Mouse (Mus musculus) intestine, embryonic 16.5 days (tissue): ENCODE measurements around the gene Rnf4. TPM values are rescaled to one million over a fixed set of nuclear protein-coding genes. Genes with fewer than 3 reads are reported as not detected.

Experiments used
- ATAC-seq: fragments of 200-750 bp; cut with Nextera tagmentation; 2 replicates; pipeline ENCODE4 v1.8.0; 2017; ENCODE audit warnings: moderate TSS enrichment, moderate library complexity
- H3K27ac ChIP-seq: fragments of 300-500 bp; sonication (generic); 2 replicates; pipeline ENCODE4 v1.5.1; 2014; ENCODE audit warnings: mild to moderate bottlenecking, low read length
- H3K27me3 ChIP-seq: fragments of 300-500 bp; sonication (generic); replicated peaks from 2 replicates; pipeline ENCODE4 v1.6.1; 2014; ENCODE audit warnings: low read length, control low read depth, mixed read lengths; ENCODE audit not compliant: control insufficient read depth, insufficient read depth
- H3K36me3 ChIP-seq: fragments of 300-500 bp; sonication (generic); 2 replicates; pipeline ENCODE4 v1.6.1; 2014; ENCODE audit warnings: low read length, control low read depth; ENCODE audit not compliant: control insufficient read depth, insufficient read depth
- H3K4me1 ChIP-seq: fragments of 300-500 bp; sonication (generic); 2 replicates; pipeline ENCODE4 v1.6.1; 2014; ENCODE audit warnings: low read length, control low read depth, mixed read lengths; ENCODE audit not compliant: control insufficient read depth, insufficient read depth
- H3K4me2 ChIP-seq: fragments of 300-500 bp; sonication (generic); 2 replicates; pipeline ENCODE4 v1.6.1; 2014; ENCODE audit warnings: low read depth, low read length, control low read depth
- H3K4me3 ChIP-seq: fragments of 300-500 bp; sonication (generic); 2 replicates; pipeline ENCODE4 v1.5.1; 2014; ENCODE audit warnings: mild to moderate bottlenecking, low read length
- H3K9ac ChIP-seq: fragments of 300-500 bp; sonication (generic); 2 replicates; pipeline ENCODE4 v1.6.1; 2014; ENCODE audit warnings: low read depth, low read length
- H3K9me3 ChIP-seq: fragments of 300-500 bp; sonication (generic); 2 replicates; pipeline ENCODE4 v1.6.1; 2016; ENCODE audit warnings: low read length, control low read depth; ENCODE audit not compliant: control insufficient read depth
- WGBS: fragments of 180-500 bp; shearing (Covaris S2); extraction: QIAGEN DNeasy Blood & Tissue Kit; methylation state at CpG from one replicate; pipeline ENCODE4 v1.1.7; 2014; 5-methylcytosine and 5-hydroxymethylcytosine counted together
- polyA plus RNA-seq: library from polyadenylated mRNA; unstranded; fragments of >200 nt; fragmentation: Nextera tagmentation; extraction: Ambion mirVana; gene quantifications from 2 replicates; pipeline ENCODE4 v1.2.1, GENCODE M21; 2015

Gene Rnf4
- polyA plus RNA-seq, 1 experiment from 2014 or later = 143 TPM

DNA sequence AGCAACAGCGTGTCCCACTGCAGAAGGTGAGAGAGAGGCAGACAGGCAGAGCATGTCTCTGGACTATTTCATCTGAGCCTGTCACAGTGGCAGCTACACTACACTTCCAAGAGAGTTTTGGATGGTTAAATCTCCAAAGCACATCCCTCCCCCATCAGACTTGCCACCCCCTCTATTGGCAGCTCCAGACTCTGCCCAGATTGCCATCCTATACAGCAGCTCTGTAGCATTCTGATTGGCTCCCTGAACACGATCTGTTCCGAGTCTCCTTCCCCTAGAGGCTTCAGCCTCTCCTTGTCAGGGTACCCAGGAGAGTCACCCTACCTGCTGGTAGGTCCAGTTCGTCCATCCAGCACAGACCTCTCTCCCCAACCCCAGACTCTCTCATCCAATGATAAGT is 38.0 kb upstream of the Rnf4 start:
- H3K27ac ChIP-seq = no peak overlapping the region
- no peak overlapping the region for H3K4me2 ChIP-seq
- H3K27me3 ChIP-seq = no peaks in the 10 kb centered on the region
- WGBS = 51% methylated on average over 4 of the region's 4 CpGs
- H3K4me1 ChIP-seq = peaks cover 5% of the 10 kb centered on the region; the same call in 1 of the 2 replicates
- no peak overlapping the region for H3K9ac ChIP-seq
- H3K9me3 ChIP-seq = no peaks in the 10 kb centered on the region
- H3K4me3 ChIP-seq = no peak overlapping the region
- ATAC-seq = no peak
- no peaks in the 10 kb centered on the region for H3K36me3 ChIP-seq

GRCm38 (mm10) chr5:34298937-34299535 is 37.1 kb upstream of the Rnf4 start:
- Histone ChIP-seq H3K36me3 (no peaks in the 10 kb centered on the region), H3K9me3 (no peaks in the 10 kb centered on the region), H3K9ac (no peak overlapping the region), H3K4me2 (no peak overlapping the region), H3K4me1 (peaks cover 5% of the 10 kb centered on the region; the same call in 1 of the 2 replicates), H3K4me3 (no peak overlapping the region), H3K27me3 (no peaks in the 10 kb centered on the region), H3K27ac (no peak overlapping the region)
- no peak for ATAC-seq
- 81% methylated on average over 10 of the region's 10 CpGs for WGBS

GRCm38 (mm10) chr5:34302377-34302776 is 33.7 kb upstream of the Rnf4 start:
- no peaks in the 10 kb centered on the region for H3K9me3 ChIP-seq
- no peaks in the 10 kb centered on the region for H3K4me1 ChIP-seq
- no peak overlapping the region for H3K27ac ChIP-seq
- H3K9ac ChIP-seq = no peak overlapping the region
- ATAC-seq = no peak
- 65% methylated on average over 7 of the region's 7 CpGs for WGBS
- H3K27me3 ChIP-seq = no peaks in the 10 kb centered on the region
- H3K36me3 ChIP-seq = no peaks in the 10 kb centered on the region
- no peak overlapping the region for H3K4me3 ChIP-seq
- H3K4me2 ChIP-seq = no peak overlapping the region

- Histone ChIP-seq H3K27me3 (no peaks in the 10 kb centered on the region), H3K36me3 (no peaks in the 10 kb centered on the region), H3K4me2 (no peak overlapping the region), H3K9ac (no peak overlapping the region), H3K9me3 (no peaks in the 10 kb centered on the region), H3K4me3 (no peak overlapping the region), H3K4me1 (no peaks in the 10 kb centered on the region), H3K27ac (no peak overlapping the region)
- ATAC-seq = no peak
- WGBS = 75% methylated on average over 3 of the region's 3 CpGs
Observed at GRCm38 (mm10) chr5:34309016-34309415, 27.1 kb upstream of the Rnf4 start.

DNA sequence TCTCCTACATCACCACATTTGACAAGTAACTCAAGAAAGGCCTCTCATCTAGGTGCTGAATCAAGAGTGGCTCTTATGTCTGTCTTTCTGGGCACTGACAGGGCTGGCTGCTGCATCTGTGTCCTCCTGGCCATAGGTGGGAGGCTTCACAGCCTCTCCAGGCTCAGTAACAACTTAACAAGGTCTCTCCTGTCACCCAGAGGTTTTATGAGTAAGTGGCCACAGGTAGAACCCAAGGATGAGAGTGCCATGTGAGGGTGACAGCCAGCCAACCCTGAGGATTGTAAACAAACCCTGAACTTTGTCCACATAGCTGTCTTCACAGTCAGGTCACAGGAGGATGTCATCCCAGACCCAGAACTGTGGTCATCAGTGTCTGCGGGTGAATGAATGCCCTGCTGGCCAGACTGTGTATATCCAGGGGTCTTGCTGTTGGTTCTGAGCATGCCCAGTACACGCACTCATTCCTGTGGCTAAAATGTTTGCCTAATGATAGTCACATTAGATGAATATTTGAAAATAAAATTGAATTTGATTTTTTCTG is 16.5 kb upstream of the Rnf4 start:
- no peak for ATAC-seq
- no peaks in the 10 kb centered on the region for H3K9me3 ChIP-seq
- no peak overlapping the region for H3K9ac ChIP-seq
- no peaks in the 10 kb centered on the region for H3K36me3 ChIP-seq
- no peaks in the 10 kb centered on the region for H3K27me3 ChIP-seq
- no peak overlapping the region for H3K4me2 ChIP-seq
- no peak overlapping the region for H3K27ac ChIP-seq
- H3K4me1 ChIP-seq = no peaks in the 10 kb centered on the region
- WGBS = 63% methylated on average over 2 of the region's 2 CpGs
- no peak overlapping the region for H3K4me3 ChIP-seq

DNA sequence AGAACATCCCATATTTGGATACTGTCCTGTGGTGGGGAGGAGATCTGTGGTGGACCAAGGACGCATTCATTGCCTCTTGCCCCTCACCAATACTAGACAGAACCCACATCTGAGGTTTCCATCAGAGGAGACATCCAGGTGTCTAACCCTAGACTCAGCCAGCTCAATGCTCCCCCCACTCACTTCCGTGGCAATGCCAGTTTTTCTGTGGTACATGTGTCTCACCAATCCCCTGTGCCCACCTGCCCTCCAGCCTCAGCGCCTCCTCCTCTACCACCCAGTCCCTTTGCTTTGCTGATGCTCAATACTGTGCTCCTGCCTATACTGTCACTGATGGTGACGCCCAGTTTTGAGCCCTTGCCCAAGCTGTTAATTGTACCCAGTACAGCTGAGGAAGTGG is 14.9 kb upstream of the Rnf4 start:
- Histone ChIP-seq H3K4me3 (no peak overlapping the region), H3K27ac (no peak overlapping the region), H3K4me1 (peaks cover 3% of the 10 kb centered on the region; the same call in 1 of the 2 replicates), H3K36me3 (no peaks in the 10 kb centered on the region), H3K4me2 (no peak overlapping the region), H3K27me3 (no peaks in the 10 kb centered on the region), H3K9ac (no peak overlapping the region), H3K9me3 (no peaks in the 10 kb centered on the region)
- WGBS = 90% methylated on average over 4 of the region's 4 CpGs
- no peak for ATAC-seq

GRCm38 (mm10) chr5:34325286-34325685 is 10.8 kb upstream of the Rnf4 start:
- Histone ChIP-seq H3K9me3 (0 out of 2 replicates have a peak, but pooled peaks cover 3% of the 10 kb centered on the region), H3K4me2 (no peak overlapping the region), H3K27ac (no peak overlapping the region), H3K9ac (no peak overlapping the region), H3K27me3 (no peaks in the 10 kb centered on the region; the same call in 1 of the 2 replicates), H3K4me1 (peaks cover 11% of the 10 kb centered on the region), H3K36me3 (no peaks in the 10 kb centered on the region), H3K4me3 (no peak overlapping the region)
- ATAC-seq = no peak

DNA sequence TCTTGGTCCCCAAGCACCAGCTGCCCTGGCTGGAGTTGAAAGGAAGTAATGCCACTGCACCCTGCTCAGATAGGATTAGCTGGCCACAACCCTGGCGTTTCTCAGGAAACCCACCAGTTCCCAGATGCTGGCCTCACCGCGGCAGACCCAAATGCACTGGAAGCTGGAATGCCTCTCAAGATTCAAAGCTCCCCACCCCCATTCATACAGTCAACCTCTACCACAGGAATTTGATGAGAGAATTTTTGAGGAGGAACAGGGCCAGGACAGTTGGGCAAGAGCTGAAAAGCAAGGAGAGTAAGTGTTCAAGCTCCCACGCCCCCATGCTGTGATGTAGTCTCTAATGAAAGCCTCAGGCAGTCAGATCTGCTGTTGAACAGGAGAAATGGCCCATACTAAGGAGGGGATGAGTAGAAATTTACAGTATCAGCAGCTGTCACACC is 9.8 kb upstream of the Rnf4 start:
- WGBS = 38% methylated on average over 4 of the region's 4 CpGs
- 0 out of 2 replicates have a peak, but pooled peaks cover 5% of the 10 kb centered on the region for H3K9me3 ChIP-seq
- H3K9ac ChIP-seq = no peak overlapping the region
- H3K27ac ChIP-seq = no peak overlapping the region
- no peaks in the 10 kb centered on the region for H3K36me3 ChIP-seq
- no peak overlapping the region for H3K4me2 ChIP-seq
- no peak for ATAC-seq
- no peak overlapping the region; the same call in 1 of the 2 replicates for H3K4me3 ChIP-seq
- H3K27me3 ChIP-seq = no peaks in the 10 kb centered on the region; the same call in 1 of the 2 replicates
- peaks cover 11% of the 10 kb centered on the region for H3K4me1 ChIP-seq

DNA sequence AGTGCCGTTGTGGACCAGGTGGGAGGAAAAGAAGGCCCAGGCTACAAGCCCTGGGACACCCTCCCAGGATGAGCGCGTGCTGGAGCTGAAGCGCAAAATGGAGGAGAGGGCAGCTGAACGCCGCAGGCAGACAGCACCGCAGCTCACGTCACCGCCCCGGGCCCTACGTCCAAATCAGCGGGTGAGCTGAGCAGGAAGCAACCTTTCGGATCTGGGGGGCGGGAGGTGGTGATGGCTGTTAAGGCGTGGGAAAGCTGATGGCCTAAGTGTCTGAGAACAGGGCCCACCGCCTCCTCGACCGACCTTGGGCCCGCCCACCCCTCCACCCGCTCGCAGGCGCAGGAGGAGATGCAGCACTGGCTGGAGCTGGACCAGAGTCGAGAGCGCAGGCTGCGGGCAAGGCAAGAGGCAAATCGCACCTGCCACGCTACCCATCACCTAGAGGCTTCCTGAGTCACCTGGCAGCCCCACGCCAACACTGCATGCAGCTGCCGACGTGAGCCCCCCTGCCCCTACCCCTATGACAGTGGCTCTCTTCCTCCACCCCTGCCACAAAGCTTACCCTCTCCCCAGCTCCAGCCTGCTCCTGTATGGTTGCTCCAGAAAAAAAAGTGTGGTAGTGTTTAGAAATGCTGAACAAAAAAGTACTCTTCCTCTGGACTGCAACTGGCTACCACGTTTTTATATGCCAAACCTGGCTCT is 9.1 kb upstream of the Rnf4 start:
- no peaks in the 10 kb centered on the region; the same call in 1 of the 2 replicates for H3K27me3 ChIP-seq
- peak overlapping the region; percentile 39 for H3K4me3 ChIP-seq
- H3K9ac ChIP-seq = peak overlapping the region; percentile 61
- H3K27ac ChIP-seq = no peak overlapping the region
- peak; percentile 74 for ATAC-seq
- H3K4me2 ChIP-seq = peak overlapping the region; percentile 71
- 12% methylated on average over 31 of the region's 31 CpGs for WGBS
- 0 out of 2 replicates have a peak, but pooled peaks cover 5% of the 10 kb centered on the region for H3K9me3 ChIP-seq
- H3K36me3 ChIP-seq = no peaks in the 10 kb centered on the region
- peaks cover 11% of the 10 kb centered on the region for H3K4me1 ChIP-seq
